Mouse (Mus musculus) heart, postnatal 0 days (tissue): Measurements from ENCODE around the gene Catsper3. TPM values are rescaled to one million over a fixed set of nuclear protein-coding genes. Genes with fewer than 3 reads are reported as not detected.

ENCODE experiments used
- ATAC-seq: fragments of 200-750 bp; cut with Nextera tagmentation; 2 replicates; pipeline ENCODE4 v1.8.0; 2017; ENCODE audit warnings: low read depth, moderate number of reproducible peaks, moderate library complexity; ENCODE audit not compliant: insufficient read depth
- DNase-seq: peaks from one replicate; pipeline ENCODE4 v3.0.0-alpha.2; 2016; ENCODE audit warnings: low spot score
- H3K27ac ChIP-seq: fragments of 300-500 bp; sonication (generic); 2 replicates; pipeline ENCODE4 v1.5.1; 2014; ENCODE audit warnings: low read depth, mild to moderate bottlenecking
- H3K27me3 ChIP-seq: fragments of 300-500 bp; sonication (generic); 2 replicates; pipeline ENCODE4 v1.6.1; 2014; ENCODE audit warnings: low read length, mixed read lengths; ENCODE audit not compliant: control insufficient read depth, insufficient read depth
- H3K36me3 ChIP-seq: fragments of 300-500 bp; sonication (generic); replicated peaks from 2 replicates; pipeline ENCODE4 v1.6.1; 2014; ENCODE audit warnings: low read length, mixed read lengths; ENCODE audit not compliant: control insufficient read depth, insufficient read depth
- H3K4me1 ChIP-seq: fragments of 300-500 bp; sonication (generic); 2 replicates; pipeline ENCODE4 v1.6.1; 2014; ENCODE audit warnings: antibody characterized with exemption; ENCODE audit not compliant: control insufficient read depth, insufficient read depth
- H3K4me2 ChIP-seq: fragments of 300-500 bp; sonication (generic); 2 replicates; pipeline ENCODE4 v1.6.1; 2014; ENCODE audit warnings: low read depth, mild to moderate bottlenecking, low read length, moderate library complexity
- H3K4me3 ChIP-seq: fragments of 300-500 bp; sonication (generic); 2 replicates; pipeline ENCODE4 v1.5.1; 2014; ENCODE audit warnings: low read depth, low read length
- H3K9ac ChIP-seq: fragments of 300-500 bp; sonication (generic); replicated peaks from 2 replicates; pipeline ENCODE4 v1.6.1; 2014; ENCODE audit warnings: low read depth, low read length, mixed read lengths
- H3K9me3 ChIP-seq: fragments of 300-500 bp; sonication (generic); replicated peaks from 2 replicates; pipeline ENCODE4 v1.6.1; 2016; ENCODE audit warnings: low read length; ENCODE audit not compliant: control insufficient read depth
- CTCF ChIP-seq: IDR thresholded peaks from 2 replicates; pipeline ENCODE4 v1.5.1; 2016; ENCODE audit warnings: antibody characterized with exemption, control low read depth, low read depth
- EP300 ChIP-seq: IDR thresholded peaks from 2 replicates; pipeline ENCODE4 v1.6.1; 2016; ENCODE audit warnings: antibody characterized with exemption, low read depth
- WGBS: fragments of 180-500 bp; shearing (Covaris S2); extraction: QIAGEN DNeasy Blood & Tissue Kit; methylation state at CpG from one replicate; pipeline ENCODE4 v1.1.7; 2014; 5-methylcytosine and 5-hydroxymethylcytosine counted together
- polyA plus RNA-seq: library from polyadenylated mRNA; unstranded; fragments of >200 nt; fragmentation: Nextera tagmentation; extraction: Ambion mirVana; gene quantifications from 2 replicates; pipeline ENCODE4 v1.2.1, GENCODE M21; 2015
- total RNA-seq: library from RNA; depleted of rRNA; stranded (reverse); fragments of >200 nt; gene quantifications from 2 replicates; pipeline ENCODE4 v1.2.3, GENCODE M21; 2014; ENCODE audit warnings: low replicate concordance

The Catsper3 gene
- total and polyA plus RNA-seq, 2 experiments from 2014 or later = 0.08 TPM; not detected in 1

- 1% methylated on average over 56 of the region's 82 CpGs for WGBS
- ATAC-seq (no peak; the same call in 1 of the 2 replicates), DNase-seq (no peak)
Measured at GRCm38 (mm10) chr13:55830833-55831721, 46.7 kb downstream of the Catsper3 start.

GRCm38 (mm10) chr13:55831722-55832160 lies 47.4 kb downstream of the Catsper3 start:
- Histone ChIP-seq H3K4me3 (peak overlapping the region; percentile 30; the same call in 1 of the 2 replicates), H3K4me1 (peaks cover 4% of the 10 kb centered on the region; the same call in 1 of the 2 replicates), H3K9me3 (no peaks in the 10 kb centered on the region), H3K36me3 (no peaks in the 10 kb centered on the region), H3K27ac (no peak overlapping the region), H3K9ac (no peak overlapping the region), H3K27me3 (peaks cover 96% of the 10 kb centered on the region), H3K4me2 (no peak overlapping the region; the same call in 1 of the 2 replicates)
- WGBS = 5% methylated on average over 25 of the region's 25 CpGs
- ATAC-seq = no peak
- no peak for DNase-seq
- TF ChIP-seq EP300 = no peak

More at GRCm38 (mm10) chr13:55830833-55831721, 46.7 kb downstream of the Catsper3 start:
- TF ChIP-seq EP300 (no peak), CTCF (no peak)
- peaks cover 4% of the 10 kb centered on the region; the same call in 1 of the 2 replicates for H3K4me1 ChIP-seq
- H3K9ac ChIP-seq = no peak overlapping the region
- peak overlapping the region; percentile 30 for H3K4me3 ChIP-seq
- no peak overlapping the region for H3K27ac ChIP-seq
- peaks cover 96% of the 10 kb centered on the region for H3K27me3 ChIP-seq
- peak overlapping the region; percentile 31 for H3K4me2 ChIP-seq
- H3K36me3 ChIP-seq = no peaks in the 10 kb centered on the region
- H3K9me3 ChIP-seq = no peaks in the 10 kb centered on the region

GRCm38 (mm10) chr13:55832602-55833001 lies 48.2 kb downstream of the Catsper3 start:
- Histone ChIP-seq H3K9ac (no peak overlapping the region), H3K9me3 (no peaks in the 10 kb centered on the region), H3K4me3 (no peak overlapping the region), H3K36me3 (no peaks in the 10 kb centered on the region), H3K4me2 (no peak overlapping the region), H3K4me1 (peaks cover 4% of the 10 kb centered on the region; the same call in 1 of the 2 replicates), H3K27ac (no peak overlapping the region), H3K27me3 (peaks cover 100% of the 10 kb centered on the region)
- WGBS = 33% methylated on average over 1 of the region's 1 CpGs
- ATAC-seq = no peak
- TF ChIP-seq EP300 = no peak
- no peak for TF ChIP-seq CTCF
- no peak for DNase-seq

- no peaks in the 10 kb centered on the region for H3K36me3 ChIP-seq
- H3K9ac ChIP-seq = no peak overlapping the region
- no peak overlapping the region for H3K4me2 ChIP-seq
- ATAC-seq (no peak), DNase-seq (no peak)
- no peak overlapping the region for H3K4me3 ChIP-seq
- H3K4me1 ChIP-seq = peaks cover 4% of the 10 kb centered on the region; the same call in 1 of the 2 replicates
- 6% methylated on average over 7 of the region's 7 CpGs for WGBS
- TF ChIP-seq CTCF (no peak), EP300 (no peak)
- no peak overlapping the region for H3K27ac ChIP-seq
- peaks cover 100% of the 10 kb centered on the region for H3K27me3 ChIP-seq
- H3K9me3 ChIP-seq = no peaks in the 10 kb centered on the region
Measured at GRCm38 (mm10) chr13:55833921-55834320, 49.6 kb downstream of the Catsper3 start.

GRCm38 (mm10) chr13:55834667-55835066 lies 50.3 kb downstream of the Catsper3 start:
- H3K4me1 ChIP-seq = peaks cover 4% of the 10 kb centered on the region; the same call in 1 of the 2 replicates
- no peak overlapping the region for H3K4me3 ChIP-seq
- ATAC-seq (no peak), DNase-seq (no peak)
- TF ChIP-seq CTCF (no peak), EP300 (no peak)
- H3K9me3 ChIP-seq = no peaks in the 10 kb centered on the region
- no peaks in the 10 kb centered on the region for H3K36me3 ChIP-seq
- 9% methylated on average over 5 of the region's 5 CpGs for WGBS
- peaks cover 100% of the 10 kb centered on the region for H3K27me3 ChIP-seq
- H3K27ac ChIP-seq = no peak overlapping the region
- H3K9ac ChIP-seq = no peak overlapping the region
- no peak overlapping the region for H3K4me2 ChIP-seq
